Mouse (Mus musculus): ENCODE data around the gene Derl3. TPM values are rescaled to one million over a fixed set of nuclear protein-coding genes. Genes with fewer than 3 reads are reported as not detected.

Gene Derl3
- polyA plus RNA-seq, 1 experiment = not detected

- TF ChIP-seq CTCF (IDR thresholded peaks at IDR 0.05; ENCODE audit: insufficient read depth, low read depth, low read length) (no peak), POLR2A (IDR thresholded peaks at IDR 0.05; ENCODE audit: insufficient read depth, low read depth, low read length) (no peak)
- Histone ChIP-seq H3K27ac (ENCODE audit: insufficient read depth, low read depth, low read length) (no peak overlapping the region), H3K4me1 (ENCODE audit: control insufficient read depth, insufficient read depth, low read length) (peaks cover 14% of the 10 kb centered on the region), H3K4me3 (ENCODE audit: insufficient read depth, low read depth, low read length) (no peak overlapping the region)
- 50% methylated on average over 1 of the region's 1 CpGs for WGBS
Observed at GRCm38 (mm10) chr10:75896208-75896607, 3.0 kb downstream of the Derl3 start.

- TF ChIP-seq POLR2A (IDR thresholded peaks at IDR 0.05; ENCODE audit: insufficient read depth, low read depth, low read length) (no peak), CTCF (IDR thresholded peaks at IDR 0.05; ENCODE audit: insufficient read depth, low read depth, low read length) (0 out of 2 replicates have a peak, but pooled peaks have one; percentile 24)
- WGBS = 30% methylated on average over 6 of the region's 6 CpGs
- Histone ChIP-seq H3K4me3 (ENCODE audit: insufficient read depth, low read depth, low read length) (no peak overlapping the region), H3K27ac (ENCODE audit: insufficient read depth, low read depth, low read length) (no peak overlapping the region), H3K4me1 (ENCODE audit: control insufficient read depth, insufficient read depth, low read length) (peaks cover 14% of the 10 kb centered on the region)
Observed at GRCm38 (mm10) chr10:75897373-75897772, 4.2 kb downstream of the Derl3 start.

GRCm38 (mm10) chr10:75898039-75898564 lies 4.9 kb downstream of the Derl3 start:
- WGBS = 55% methylated on average over 6 of the region's 6 CpGs
- no peak overlapping the region for H3K27ac ChIP-seq (ENCODE audit: insufficient read depth, low read depth, low read length)
- TF ChIP-seq POLR2A (IDR thresholded peaks at IDR 0.05; ENCODE audit: insufficient read depth, low read depth, low read length) = no peak
- no peak for TF ChIP-seq CTCF (IDR thresholded peaks at IDR 0.05; ENCODE audit: insufficient read depth, low read depth, low read length)
- H3K4me1 ChIP-seq (ENCODE audit: control insufficient read depth, insufficient read depth, low read length) = peaks cover 14% of the 10 kb centered on the region
- no peak overlapping the region for H3K4me3 ChIP-seq (ENCODE audit: insufficient read depth, low read depth, low read length)

GRCm38 (mm10) chr10:75898846-75899245 lies 5.6 kb downstream of the Derl3 start:
- no peak overlapping the region for H3K27ac ChIP-seq (ENCODE audit: insufficient read depth, low read depth, low read length)
- TF ChIP-seq POLR2A (IDR thresholded peaks at IDR 0.05; ENCODE audit: insufficient read depth, low read depth, low read length) (no peak), CTCF (IDR thresholded peaks at IDR 0.05; ENCODE audit: insufficient read depth, low read depth, low read length) (no peak)

GRCm38 (mm10) chr10:75904391-75904790 lies 11.2 kb downstream of the Derl3 start:
- Histone ChIP-seq H3K27ac (ENCODE audit: insufficient read depth, low read depth, low read length) (no peak overlapping the region), H3K4me3 (ENCODE audit: insufficient read depth, low read depth, low read length) (no peak overlapping the region), H3K4me1 (ENCODE audit: control insufficient read depth, insufficient read depth, low read length) (no peaks in the 10 kb centered on the region)
- TF ChIP-seq POLR2A (IDR thresholded peaks at IDR 0.05; ENCODE audit: insufficient read depth, low read depth, low read length) (no peak), CTCF (IDR thresholded peaks at IDR 0.05; ENCODE audit: insufficient read depth, low read depth, low read length) (no peak)
- 77% methylated on average over 5 of the region's 5 CpGs for WGBS

More at GRCm38 (mm10) chr10:75898846-75899245, 5.6 kb downstream of the Derl3 start:
- WGBS = 26% methylated on average over 3 of the region's 3 CpGs
- Histone ChIP-seq H3K4me3 (ENCODE audit: insufficient read depth, low read depth, low read length) (no peak overlapping the region), H3K4me1 (ENCODE audit: control insufficient read depth, insufficient read depth, low read length) (peaks cover 8% of the 10 kb centered on the region; the same call in 1 of the 2 replicates)

- 92% methylated on average over 4 of the region's 4 CpGs for WGBS
- H3K27ac ChIP-seq (ENCODE audit: insufficient read depth, low read depth, low read length) = no peak overlapping the region
- H3K4me1 ChIP-seq (ENCODE audit: control insufficient read depth, insufficient read depth, low read length) = no peaks in the 10 kb centered on the region
- H3K4me3 ChIP-seq (ENCODE audit: insufficient read depth, low read depth, low read length) = no peak overlapping the region
- TF ChIP-seq POLR2A (IDR thresholded peaks at IDR 0.05; ENCODE audit: insufficient read depth, low read depth, low read length) = no peak
- TF ChIP-seq CTCF (IDR thresholded peaks at IDR 0.05; ENCODE audit: insufficient read depth, low read depth, low read length) = no peak
Observed at GRCm38 (mm10) chr10:75906882-75907281, 13.7 kb downstream of the Derl3 start.

- TF ChIP-seq POLR2A (IDR thresholded peaks at IDR 0.05; ENCODE audit: insufficient read depth, low read depth, low read length) = no peak
- TF ChIP-seq CTCF (IDR thresholded peaks at IDR 0.05; ENCODE audit: insufficient read depth, low read depth, low read length) = no peak
- Histone ChIP-seq H3K4me1 (ENCODE audit: control insufficient read depth, insufficient read depth, low read length) (peaks cover 5% of the 10 kb centered on the region; the same call in 1 of the 2 replicates), H3K4me3 (ENCODE audit: insufficient read depth, low read depth, low read length) (no peak overlapping the region), H3K27ac (ENCODE audit: insufficient read depth, low read depth, low read length) (no peak overlapping the region)
- 85% methylated on average over 2 of the region's 2 CpGs for whole genome bisulfite sequencing
Observed at GRCm38 (mm10) chr10:75910698-75911097, 17.5 kb downstream of the Derl3 start.

- H3K27ac ChIP-seq (ENCODE audit: insufficient read depth, low read depth, low read length) = no peak overlapping the region
- TF ChIP-seq CTCF (IDR thresholded peaks at IDR 0.05; ENCODE audit: insufficient read depth, low read depth, low read length) (no peak), POLR2A (IDR thresholded peaks at IDR 0.05; ENCODE audit: insufficient read depth, low read depth, low read length) (no peak)
- peaks cover 11% of the 10 kb centered on the region; the same call in 1 of the 2 replicates for H3K4me1 ChIP-seq (ENCODE audit: control insufficient read depth, insufficient read depth, low read length)
- no peak overlapping the region for H3K4me3 ChIP-seq (ENCODE audit: insufficient read depth, low read depth, low read length)
- WGBS = 70% methylated on average over 6 of the region's 6 CpGs
Observed at GRCm38 (mm10) chr10:75913013-75913589, 19.9 kb downstream of the Derl3 start.

GRCm38 (mm10) chr10:75915557-75915956 lies 22.3 kb downstream of the Derl3 start:
- H3K4me1 ChIP-seq (ENCODE audit: control insufficient read depth, insufficient read depth, low read length) = peaks cover 21% of the 10 kb centered on the region
- 78% methylated on average over 7 of the region's 7 CpGs for WGBS
- H3K4me3 ChIP-seq (ENCODE audit: insufficient read depth, low read depth, low read length) = no peak overlapping the region
- TF ChIP-seq CTCF (IDR thresholded peaks at IDR 0.05; ENCODE audit: insufficient read depth, low read depth, low read length) = no peak
- TF ChIP-seq POLR2A (IDR thresholded peaks at IDR 0.05; ENCODE audit: insufficient read depth, low read depth, low read length) = no peak
- H3K27ac ChIP-seq (ENCODE audit: insufficient read depth, low read depth, low read length) = no peak overlapping the region

Data from olfactory bulb, adult 2 months (tissue).